8 mouse cellular contexts compared by ENCODE assay signal in the genomic region with DNA sequence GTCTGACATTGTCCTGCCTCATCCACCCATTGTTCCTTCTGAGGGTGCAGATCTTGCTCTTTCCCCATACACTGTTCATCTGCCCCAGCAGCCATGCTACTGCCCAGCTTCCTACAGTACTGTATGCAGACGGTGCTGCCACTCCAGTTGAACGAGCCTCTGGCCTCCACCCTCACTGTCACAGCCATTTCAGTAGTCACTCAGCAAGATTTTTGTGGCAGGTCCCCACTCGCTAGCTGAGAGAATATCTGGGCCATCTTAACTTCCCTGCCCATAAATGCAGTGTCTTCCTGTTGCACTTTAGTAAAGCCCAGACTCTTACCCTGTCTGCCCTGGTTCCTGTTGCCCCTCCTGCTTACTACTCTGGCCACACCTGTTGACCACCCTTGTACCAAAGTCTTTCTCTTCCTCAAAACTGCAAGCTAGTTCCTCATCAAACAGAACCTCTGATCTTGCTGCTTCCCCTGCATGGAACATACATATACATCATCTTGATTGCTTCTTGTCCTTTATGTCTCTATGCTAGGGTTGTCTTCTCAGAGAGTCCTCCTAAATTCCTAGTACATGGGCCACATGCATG. TPM values are rescaled to one million over a fixed set of nuclear protein-coding genes. Genes with fewer than 3 reads are reported as not detected.
DNase-seq lines count a peak whose midpoint lies in the region; ATAC-seq and TF ChIP-seq lines count a peak whose summit lies in the region.

No protein-coding gene starts in this region.

- H3K9me3 ChIP-seq in heart, embryonic 11.5 days (replicated peaks; ENCODE audit: control insufficient read depth, low read length): no peaks in the 10 kb centered on the region
- H3K9me3 ChIP-seq in ES-E14 (ENCODE audit: control insufficient read depth, insufficient read depth, low read depth, low read length): no peaks in the 10 kb centered on the region
- no peaks in the 10 kb centered on the region for H3K9me3 ChIP-seq in hindbrain, postnatal 0 days (ENCODE audit: low read length)
- no peaks in the 10 kb centered on the region for H3K9me3 ChIP-seq in midbrain, embryonic 16.5 days (replicated peaks; ENCODE audit: control insufficient read depth, low read length, poor library complexity, severe bottlenecking)

- H3K27ac ChIP-seq in heart, embryonic 11.5 days (ENCODE audit: low read depth, low read length): no peak overlapping the region
- no peak overlapping the region for H3K27ac ChIP-seq in ES-E14 (ENCODE audit: insufficient read depth, low read depth, low read length, poor library complexity, severe bottlenecking)
- no peak overlapping the region for H3K27ac ChIP-seq in hindbrain, postnatal 0 days
- H3K27ac ChIP-seq in midbrain, embryonic 16.5 days (ENCODE audit: low read length): no peak overlapping the region

- peaks cover 14% of the 10 kb centered on the region for H3K36me3 ChIP-seq in heart, embryonic 11.5 days (ENCODE audit: control insufficient read depth, insufficient read depth, low read length)
- peaks cover 34% of the 10 kb centered on the region for H3K36me3 ChIP-seq in ES-E14 (ENCODE audit: control insufficient read depth, insufficient read depth, low read length, poor library complexity, severe bottlenecking)
- H3K36me3 ChIP-seq in hindbrain, postnatal 0 days (ENCODE audit: insufficient read depth, low read length): peaks cover 35% of the 10 kb centered on the region
- peaks cover 21% of the 10 kb centered on the region for H3K36me3 ChIP-seq in midbrain, embryonic 16.5 days (ENCODE audit: control insufficient read depth, insufficient read depth, low read length)

- no peak for TF ChIP-seq CTCF in hindbrain, postnatal 0 days (IDR thresholded peaks at IDR 0.05; ENCODE audit: low read depth)

- no peak for ATAC-seq in heart, embryonic 11.5 days (replicated peaks; ENCODE audit: insufficient number of reproducible peaks, low FRiP score, low TSS enrichment)
- ATAC-seq in hindbrain, postnatal 0 days: no peak
- ATAC-seq in midbrain, embryonic 16.5 days: no peak
- no peak for ATAC-seq in megakaryocyte-erythroid progenitor cell, adult 5-6 weeks (replicated peaks; ENCODE audit: low FRiP score, low TSS enrichment, poor library complexity, severe bottlenecking)

- peak overlapping the region; percentile 87; the same call in 1 of the 2 replicates for H3K4me3 ChIP-seq in heart, embryonic 11.5 days (ENCODE audit: low read depth, low read length)
- no peak overlapping the region for H3K4me3 ChIP-seq in ES-E14 (ENCODE audit: insufficient read depth in 1 of 2, low read depth in 1 of 2, low read length in 2 of 2, poor library complexity in 1 of 2, severe bottlenecking in 1 of 2)
- no peak overlapping the region for H3K4me3 ChIP-seq in hindbrain, postnatal 0 days (ENCODE audit: low read length)
- no peak overlapping the region; the same call in 1 of the 2 replicates for H3K4me3 ChIP-seq in midbrain, embryonic 16.5 days (ENCODE audit: low read depth, low read length)

- H3K27me3 ChIP-seq in heart, embryonic 11.5 days (ENCODE audit: control insufficient read depth, insufficient read depth, low read length): no peaks in the 10 kb centered on the region
- no peaks in the 10 kb centered on the region for H3K27me3 ChIP-seq in hindbrain, postnatal 0 days (ENCODE audit: insufficient read depth, low read length)
- no peaks in the 10 kb centered on the region for H3K27me3 ChIP-seq in midbrain, embryonic 16.5 days (ENCODE audit: control insufficient read depth, insufficient read depth, low read depth, low read length)

- WGBS in heart, embryonic 11.5 days (ENCODE audit: insufficient replicate concordance): 61% methylated on average over 3 of the region's 3 CpGs
- 88% methylated on average over 3 of the region's 3 CpGs for whole genome bisulfite sequencing in hindbrain, postnatal 0 days
- 88% methylated on average over 3 of the region's 3 CpGs for WGBS in midbrain, embryonic 16.5 days

- H3K4me1 ChIP-seq in heart, embryonic 11.5 days (ENCODE audit: control insufficient read depth, insufficient read depth, low read length): peaks cover 17% of the 10 kb centered on the region
- H3K4me1 ChIP-seq in ES-E14 (ENCODE audit: control insufficient read depth in 2 of 2, insufficient read depth in 2 of 2, low read length in 2 of 2, poor library complexity in 1 of 2): peaks cover 0 to 5% of the 10 kb centered on the region in 2 experiments; a peak in 1 of 4 replicates
- peaks cover 13% of the 10 kb centered on the region for H3K4me1 ChIP-seq in hindbrain, postnatal 0 days (ENCODE audit: insufficient read depth, low read length)
- H3K4me1 ChIP-seq in midbrain, embryonic 16.5 days (ENCODE audit: control insufficient read depth, insufficient read depth, low read length): peaks cover 25% of the 10 kb centered on the region

- no peak for DNase-seq in heart, adult 9 months (ENCODE audit: low spot score in 2 of 2)
- no peak for DNase-seq in ES-E14 (ENCODE audit: low read depth, low spot score)
- no peak for DNase-seq in hindbrain, postnatal 0 days (ENCODE audit: low spot score)
- DNase-seq in layer of hippocampus, adult 18-20 months (ENCODE audit: low spot score in 2 of 2): no peak
- DNase-seq in right cerebral cortex, adult 18-20 months: no peak

- in situ Hi-C loops in ES-E14 (cut with MboI; ENCODE audit: low sequenced_read_pairs in 2 of 2, unreplicated experiment in 2 of 2): no loop called here

- H3K9ac ChIP-seq in heart, embryonic 11.5 days (ENCODE audit: low read depth, low read length): no peak overlapping the region; the same call in 1 of the 2 replicates
- peak overlapping the region; percentile 81; the same call in 1 of the 2 replicates for H3K9ac ChIP-seq in ES-E14 (ENCODE audit: insufficient read depth, low read depth, low read length, poor library complexity, severe bottlenecking)
- no peak overlapping the region for H3K9ac ChIP-seq in hindbrain, postnatal 0 days (replicated peaks; ENCODE audit: low read length)
- H3K9ac ChIP-seq in midbrain, embryonic 16.5 days (ENCODE audit: low read depth, low read length): no peak overlapping the region; the same call in 1 of the 2 replicates

- peak overlapping the region; percentile 96 for H3K4me2 ChIP-seq in heart, embryonic 11.5 days
- peak overlapping the region; percentile 94 for H3K4me2 ChIP-seq in hindbrain, postnatal 0 days (ENCODE audit: low read depth, low read length)
- H3K4me2 ChIP-seq in midbrain, embryonic 16.5 days (ENCODE audit: low read length): peak overlapping the region; percentile 64

TF ChIP-seq in ES-E14, 5 proteins besides CTCF, POLR2A, EP300 and RAD21:
- TF ChIP-seq CHD2 (IDR thresholded peaks at IDR 0.05; ENCODE audit: low read depth, low read length) (no peak), ZC3H11A (IDR thresholded peaks at IDR 0.05; ENCODE audit: borderline replicate concordance, low read depth, low read length) (no peak), MAFK (IDR thresholded peaks at IDR 0.05; ENCODE audit: insufficient read depth, low read depth, low read length) (no peak)

RNA-seq across cellular contexts. Expression of a gene that starts 1.6 kb away (rescaled TPM):
- polyA plus RNA-seq in heart, embryonic 11.5 days (2014; fragmentation: Nextera tagmentation; extraction: Ambion mirVana): 88.3 and 90.3 TPM in 2 replicates
- 31.7 and 48.7 TPM in 2 replicates for total RNA-seq in ES-E14 (2012; rRNA removed)
- total RNA-seq in hindbrain, postnatal 0 days (2014; rRNA removed): 74.3 and 81.7 TPM in 2 replicates
- 122 and 123 TPM in 2 replicates for polyA plus RNA-seq in hindbrain, postnatal 0 days (2015; fragmentation: Nextera tagmentation; extraction: Ambion mirVana)
- 152 and 156 TPM in 2 replicates for polyA plus RNA-seq in midbrain, embryonic 16.5 days (2015; fragmentation: Nextera tagmentation; extraction: Ambion mirVana)
- total RNA-seq in layer of hippocampus, adult 18-20 months (2021): 10 to 100 TPM; 76.9 to 81.5 TPM
- total RNA-seq in megakaryocyte-erythroid progenitor cell, adult 5-6 weeks (2014; fragmentation: Nextera tagmentation): 47.1 and 48.7 TPM in 2 replicates
- total RNA-seq in megakaryocyte-erythroid progenitor cell, adult 5-6 weeks (2017): 58.7 and 68.5 TPM in 2 replicates

RNA-seq across cellular contexts. Expression of a gene that starts 13.7 kb away (rescaled TPM):
- 761 and 811 TPM in 2 replicates for polyA plus RNA-seq in heart, embryonic 11.5 days (2014; fragmentation: Nextera tagmentation; extraction: Ambion mirVana)
- 4.1 and 4.2 TPM in 2 replicates for total RNA-seq in ES-E14 (2012; rRNA removed)
- 1.4 and 2.0 TPM in 2 replicates for total RNA-seq in hindbrain, postnatal 0 days (2014; rRNA removed)
- polyA plus RNA-seq in hindbrain, postnatal 0 days (2015; fragmentation: Nextera tagmentation; extraction: Ambion mirVana): 2.8 and 3.4 TPM in 2 replicates
- polyA plus RNA-seq in midbrain, embryonic 16.5 days (2015; fragmentation: Nextera tagmentation; extraction: Ambion mirVana): 2.4 and 3.1 TPM in 2 replicates
- total RNA-seq in layer of hippocampus, adult 18-20 months (2021): 10 to 100 TPM; 11.6 to 17.7 TPM
- 0.24 TPM in 1 of 2 replicates, not detected in the other for total RNA-seq in megakaryocyte-erythroid progenitor cell, adult 5-6 weeks (2014; fragmentation: Nextera tagmentation)
- total RNA-seq in megakaryocyte-erythroid progenitor cell, adult 5-6 weeks (2017): not detected in 2 replicates

RNA-seq across cellular contexts. Expression of a gene that starts 27.7 kb away (rescaled TPM):
- polyA plus RNA-seq in heart, embryonic 11.5 days (2014; fragmentation: Nextera tagmentation; extraction: Ambion mirVana): 14.2 and 18.7 TPM in 2 replicates
- total RNA-seq in ES-E14 (2012; rRNA removed): 10.3 and 10.4 TPM in 2 replicates
- 58.4 and 61.5 TPM in 2 replicates for total RNA-seq in hindbrain, postnatal 0 days (2014; rRNA removed)
- 30.7 and 32.8 TPM in 2 replicates for polyA plus RNA-seq in hindbrain, postnatal 0 days (2015; fragmentation: Nextera tagmentation; extraction: Ambion mirVana)
- 33.6 and 34.4 TPM in 2 replicates for polyA plus RNA-seq in midbrain, embryonic 16.5 days (2015; fragmentation: Nextera tagmentation; extraction: Ambion mirVana)
- total RNA-seq in layer of hippocampus, adult 18-20 months (2021): 10 to 100 TPM; 74.4 to 80.6 TPM
- 6.8 and 12.1 TPM in 2 replicates for total RNA-seq in megakaryocyte-erythroid progenitor cell, adult 5-6 weeks (2014; fragmentation: Nextera tagmentation)
- 5.9 and 7.8 TPM in 2 replicates for total RNA-seq in megakaryocyte-erythroid progenitor cell, adult 5-6 weeks (2017)

RNA-seq across cellular contexts. Expression of a gene that starts 48.0 kb away (rescaled TPM):
- polyA plus RNA-seq in heart, embryonic 11.5 days (2014; fragmentation: Nextera tagmentation; extraction: Ambion mirVana): 5.1 and 5.7 TPM in 2 replicates
- total RNA-seq in ES-E14 (2012; rRNA removed): 6.7 and 12.2 TPM in 2 replicates
- total RNA-seq in hindbrain, postnatal 0 days (2014; rRNA removed): 4.9 and 14.7 TPM in 2 replicates
- polyA plus RNA-seq in hindbrain, postnatal 0 days (2015; fragmentation: Nextera tagmentation; extraction: Ambion mirVana): 6.2 and 7.2 TPM in 2 replicates
- 8.1 and 8.2 TPM in 2 replicates for polyA plus RNA-seq in midbrain, embryonic 16.5 days (2015; fragmentation: Nextera tagmentation; extraction: Ambion mirVana)
- 10 to 100 TPM in 1 of 2 experiments, 1 to 10 TPM in 1; 9.6 to 11.0 TPM for total RNA-seq in layer of hippocampus, adult 18-20 months (2021)
- total RNA-seq in megakaryocyte-erythroid progenitor cell, adult 5-6 weeks (2014; fragmentation: Nextera tagmentation): 8.8 and 15.2 TPM in 2 replicates
- 3.6 and 3.9 TPM in 2 replicates for total RNA-seq in megakaryocyte-erythroid progenitor cell, adult 5-6 weeks (2017)
